Mouse (Mus musculus): Measurements from ENCODE around the gene Slc25a41. TPM values are rescaled to one million over a fixed set of nuclear protein-coding genes. Genes with fewer than 3 reads are reported as not detected.

The Slc25a41 gene
- not detected for polyA plus RNA-seq (2014; fragmentation: Illumina TruSeq; extraction: RNeasy Lipid Tissue Mini Kit (QIAGEN cat#74804); ENCODE audit: low read depth, low replicate concordance)

DNA sequence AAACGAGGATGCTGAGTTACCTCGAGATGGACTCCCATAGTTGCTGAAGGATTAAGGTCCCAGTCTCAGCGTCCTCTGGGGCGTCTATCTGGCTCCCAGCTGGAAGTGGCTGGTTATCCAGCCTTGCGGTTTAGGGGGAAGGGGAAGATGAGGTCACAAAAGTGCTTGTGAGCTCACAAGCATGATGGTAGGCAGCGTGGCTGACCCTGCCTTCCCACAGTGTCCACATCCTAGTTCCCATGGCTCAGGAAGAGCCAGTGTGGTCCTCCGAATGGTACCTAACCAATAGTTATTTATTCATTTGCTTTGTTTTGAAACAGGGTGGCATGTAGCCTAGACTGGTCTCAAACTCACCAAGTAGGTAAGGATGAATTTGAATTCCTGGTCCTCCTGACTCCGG, at the start of gene Slc25a41:
Gene Slc25a41 (minus strand): TSS at position 101 of the 400 bp plus-strand sequence.

DNA sequence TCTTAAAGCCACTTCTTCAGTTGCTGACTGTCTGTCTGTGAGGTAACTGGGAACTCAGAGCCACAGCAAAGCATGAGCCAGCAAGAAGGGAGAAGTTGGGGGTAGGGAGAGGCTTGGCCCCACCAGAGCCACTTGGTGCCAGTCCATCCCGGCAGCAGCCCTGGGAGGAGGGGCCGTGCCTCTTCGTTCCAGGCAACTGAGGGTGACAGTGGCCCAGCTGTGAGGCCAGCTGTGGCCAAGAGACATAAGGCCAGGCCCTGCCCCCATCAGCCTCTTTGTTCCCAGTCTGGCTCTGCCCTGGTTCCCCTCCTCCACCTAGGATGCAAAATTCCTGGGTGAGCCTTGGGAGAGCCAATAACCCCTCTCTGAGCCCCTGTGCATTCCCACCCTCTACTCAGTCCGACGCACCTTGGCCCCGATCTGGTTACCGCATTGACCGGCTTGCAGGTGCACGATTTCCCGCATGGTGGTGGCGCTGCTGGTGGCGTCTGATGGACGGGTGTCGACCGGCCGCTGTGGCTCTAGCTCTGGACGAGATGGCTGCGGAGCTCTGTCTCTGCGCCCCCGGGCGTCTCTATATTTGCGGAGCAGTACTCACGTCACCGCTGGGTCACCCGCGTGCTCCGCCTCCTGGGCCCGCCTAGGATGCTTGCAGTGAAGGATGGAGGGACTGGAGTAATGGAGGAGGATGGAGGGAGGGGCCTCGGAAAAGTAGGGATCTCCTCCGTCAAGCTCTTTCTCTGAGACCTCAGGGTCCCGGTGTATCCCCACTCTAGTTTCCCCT, 45.8 kb upstream of the Slc25a41 start, which contains the start of gene Tubb4a:
Gene Tubb4a (minus strand): TSS at position 734 of the 784 bp plus-strand sequence.

DNA sequence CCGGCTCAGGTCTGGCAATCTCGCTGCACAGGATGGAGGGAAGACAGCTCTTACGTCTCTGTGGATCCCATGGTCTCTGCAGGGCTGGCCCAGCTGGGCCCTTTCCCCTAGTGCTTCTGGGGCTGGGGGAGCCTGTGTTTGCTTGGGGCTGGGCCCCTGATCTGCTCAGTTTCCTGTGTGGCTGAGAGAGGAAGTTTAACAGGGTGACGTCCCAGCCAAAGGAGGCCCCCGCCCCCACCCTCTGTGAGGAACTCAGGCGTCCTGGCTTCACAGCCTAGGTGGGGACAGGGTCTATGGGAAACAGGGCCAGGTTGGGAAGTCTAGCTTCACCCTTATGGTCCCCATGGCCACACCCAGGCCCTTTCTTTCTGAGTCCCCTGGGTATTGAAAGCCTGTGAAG, 36.9 kb upstream of the Slc25a41 start, which contains the start of gene Dennd1c:
Gene Dennd1c (minus strand): TSS at position 179 of the 400 bp plus-strand sequence.

DNA sequence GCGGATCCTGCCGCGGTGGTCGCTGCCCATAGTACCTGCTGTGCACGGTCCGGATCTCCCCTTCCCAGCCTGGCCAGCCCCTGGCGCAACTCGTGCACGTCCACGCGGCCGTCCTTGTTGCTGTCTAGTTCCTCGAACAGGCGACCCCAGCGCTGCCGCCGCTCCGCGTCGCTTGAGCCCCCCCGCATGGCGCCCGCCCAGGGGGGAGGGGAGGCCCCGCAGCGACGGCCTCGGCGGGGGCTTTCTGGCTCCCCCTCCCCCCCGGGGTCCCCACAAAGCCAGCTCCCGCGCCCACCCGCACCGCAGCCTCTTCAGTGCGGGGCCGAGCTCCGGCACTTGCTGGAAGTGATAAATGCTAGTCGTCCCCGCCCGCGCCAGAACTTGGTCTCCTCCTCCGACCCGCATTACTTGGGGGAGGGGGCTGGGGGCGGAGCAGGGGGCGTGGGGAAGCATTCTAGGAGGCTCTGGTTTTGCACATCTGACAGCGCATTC, 18.1 kb upstream of the Slc25a41 start, which contains the start of gene Slc25a23:
Gene Slc25a23 (minus strand): TSS at position 378 of the 492 bp plus-strand sequence.

DNA sequence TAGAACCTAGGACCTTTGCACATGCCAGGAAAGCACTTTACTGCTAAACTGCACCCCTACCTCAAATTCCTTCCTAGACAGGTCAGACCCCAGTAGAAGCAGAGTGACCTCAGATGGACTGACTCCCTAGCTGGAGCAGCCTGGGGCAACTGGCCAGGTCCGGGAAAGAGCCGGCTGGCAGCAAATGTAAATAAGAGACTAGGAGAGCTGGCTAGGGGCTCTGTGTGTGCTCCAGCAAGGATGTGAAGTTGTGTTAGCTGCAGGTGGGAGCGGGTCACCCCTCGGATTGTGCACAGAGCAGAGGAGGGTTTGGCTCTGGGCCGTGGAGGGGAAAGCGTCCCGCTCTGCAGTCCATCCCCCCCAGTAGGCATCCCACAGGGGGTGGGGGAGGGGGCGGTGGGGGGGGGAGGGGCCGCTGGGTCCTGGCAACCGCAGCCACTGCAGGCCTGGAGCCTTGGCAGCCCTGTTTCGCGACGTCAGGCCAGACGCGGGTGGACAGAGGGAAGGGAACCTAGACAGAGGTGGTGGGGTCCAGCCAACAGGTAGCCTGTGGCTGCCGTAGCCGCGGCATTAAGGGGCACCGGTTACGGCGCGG, 17.5 kb upstream of the Slc25a41 start, which contains the start of gene Crb3:
Gene Crb3 (plus strand): TSS at position 215 of the 595 bp plus-strand sequence.

DNA sequence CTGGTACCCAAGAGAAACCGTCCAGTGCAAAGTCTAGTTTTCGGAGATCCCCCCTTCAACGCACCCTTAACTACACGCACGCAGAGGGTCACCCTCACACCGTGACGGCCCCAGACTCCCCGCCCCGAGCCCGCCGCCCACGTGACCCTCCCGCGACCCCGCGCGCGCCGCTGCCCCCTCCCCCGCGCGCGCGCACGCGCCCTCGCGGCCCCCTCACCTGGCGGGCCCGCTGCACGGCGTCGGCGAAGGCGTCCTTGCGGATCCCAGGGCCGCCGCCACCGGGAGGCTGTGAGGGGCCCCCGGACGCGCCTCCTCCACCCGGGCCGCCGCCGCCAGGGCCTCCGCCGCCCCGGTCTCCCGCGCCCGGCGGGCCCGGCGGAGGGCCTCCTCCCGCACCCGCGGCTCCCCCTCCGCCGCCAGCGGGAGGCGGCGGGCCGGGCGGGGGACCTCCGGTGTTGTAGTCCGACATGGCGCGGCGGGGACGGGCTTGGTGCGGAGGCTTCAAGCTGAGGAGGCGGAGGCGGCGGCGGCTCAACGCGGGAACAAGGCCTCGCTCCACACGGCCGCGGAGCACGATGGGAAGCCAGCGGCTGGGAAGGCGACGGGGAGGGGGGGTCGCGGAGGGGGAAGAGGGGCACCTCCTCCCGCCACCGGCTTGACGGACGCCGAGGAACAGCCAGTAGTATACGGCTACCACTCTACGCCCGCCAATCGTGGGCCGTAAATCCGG, 10.4 kb downstream of the Slc25a41 start, which contains the start of gene Khsrp:
Gene Khsrp (minus strand): TSS at position 592 of the 730 bp plus-strand sequence.

DNA sequence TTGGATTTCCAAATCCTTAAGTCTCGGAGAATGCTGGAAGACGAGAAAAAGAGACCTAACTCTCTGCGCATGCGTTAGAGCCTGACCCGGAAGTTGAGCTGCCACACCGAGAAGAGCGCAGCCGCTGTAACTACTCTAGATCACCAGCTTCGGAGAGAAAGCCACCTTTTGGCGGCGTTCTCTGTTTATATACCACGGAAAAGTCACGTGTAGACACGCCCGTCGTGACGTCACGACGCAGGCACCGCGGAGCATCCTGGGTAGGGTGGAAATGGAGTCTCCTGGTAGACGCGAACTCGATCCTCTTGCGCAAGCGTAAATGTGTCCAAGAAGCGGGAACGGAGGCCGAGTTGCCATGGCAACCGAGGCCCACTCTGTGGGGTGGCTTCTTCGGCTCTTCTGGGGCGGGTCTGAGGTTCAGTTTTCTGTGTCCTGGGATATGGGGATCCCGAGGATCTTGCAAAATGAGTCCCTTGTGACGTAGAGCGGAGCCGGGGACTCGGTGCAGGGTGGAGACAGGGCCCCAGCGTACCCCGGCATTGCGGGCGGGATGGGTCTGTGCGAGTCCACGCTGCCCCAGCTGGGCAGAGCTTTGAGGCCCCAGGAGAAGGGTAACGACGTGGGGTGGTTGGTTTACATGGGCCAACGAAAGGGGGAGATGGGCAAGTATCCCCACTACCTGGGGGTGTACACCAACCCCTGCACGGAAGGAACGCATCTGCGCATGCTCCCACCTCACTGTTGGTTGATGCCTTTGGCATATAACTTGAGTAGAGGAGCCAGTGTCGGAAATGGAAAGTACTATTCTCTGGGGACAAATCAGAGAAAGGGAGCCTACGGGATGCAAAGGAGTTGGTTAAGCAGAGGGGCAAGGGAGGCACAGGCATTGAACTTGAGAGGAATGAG, 30.0 kb downstream of the Slc25a41 start, which contains the start of the genes Gtf2f1 and Gm17949:
Gene Gtf2f1 (minus strand): TSS at position 53 of the 906 bp plus-strand sequence.
Gene Gm17949 (plus strand): TSS at position 234 of the 906 bp plus-strand sequence.

DNA sequence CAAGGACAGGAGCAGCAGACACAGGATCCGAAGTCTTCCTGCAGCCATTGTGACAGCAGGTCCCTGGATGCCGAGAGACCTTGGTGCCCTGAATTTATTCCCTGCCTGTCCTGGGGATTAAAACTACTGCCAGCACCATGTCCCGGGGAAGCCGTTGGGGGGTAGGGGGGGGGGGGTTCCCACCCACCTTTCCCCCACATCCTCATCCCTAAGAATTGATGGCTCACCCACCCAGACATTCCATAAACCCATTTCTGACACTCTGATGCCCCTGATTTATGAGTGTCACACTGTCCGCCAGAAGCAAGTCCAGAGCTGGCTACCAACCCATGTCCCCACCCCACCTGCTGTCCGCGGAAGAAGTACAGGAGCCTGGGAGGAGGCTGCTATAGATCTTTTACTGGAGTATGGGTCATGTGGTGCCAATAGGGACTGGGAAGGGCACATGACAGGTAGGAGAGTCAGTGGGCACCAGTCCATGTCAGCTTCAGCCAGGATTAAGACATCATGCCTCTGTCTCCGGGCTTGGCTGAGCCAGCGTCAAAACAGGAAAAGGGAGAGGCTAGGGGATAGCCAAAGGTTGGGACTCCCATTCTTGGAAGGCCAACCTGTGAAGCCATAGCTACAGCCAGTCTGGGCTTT, 41.4 kb downstream of the Slc25a41 start, which contains the start of gene Pspn:
Gene Pspn (minus strand): TSS at position 51 of the 642 bp plus-strand sequence.

DNA sequence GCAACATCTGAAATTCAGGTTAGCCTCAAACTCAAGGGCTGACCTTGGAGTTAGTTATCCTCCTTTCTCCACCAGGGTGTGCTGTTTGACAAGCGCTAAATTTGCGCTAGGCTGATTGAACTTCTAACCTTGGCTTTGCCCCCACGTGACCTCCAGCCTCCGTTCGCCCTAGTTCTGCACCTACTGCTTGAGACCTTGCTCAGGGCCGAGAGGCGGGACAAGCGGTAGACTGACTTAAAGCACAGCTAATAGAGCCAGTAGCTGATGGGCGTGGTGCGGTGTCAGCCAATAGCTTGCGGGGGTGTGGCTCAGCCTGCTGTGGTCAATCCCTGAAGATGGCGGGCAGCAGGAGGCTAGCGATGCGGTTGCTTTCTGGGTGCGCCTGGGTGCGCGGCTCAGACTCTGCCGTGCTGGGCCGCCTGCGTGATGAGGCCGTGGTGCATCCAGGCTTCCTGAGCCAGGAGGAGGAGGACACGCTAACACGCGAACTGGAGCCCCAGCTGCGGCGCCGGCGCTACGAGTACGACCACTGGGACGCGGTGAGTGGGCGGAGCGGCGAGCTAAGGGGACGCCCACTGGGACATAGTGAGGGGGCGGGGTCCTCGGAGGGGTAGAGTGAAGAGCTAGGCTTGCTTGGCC, 44.3 kb downstream of the Slc25a41 start, which contains the start of gene Alkbh7:
Gene Alkbh7 (plus strand): TSS at position 311 of the 639 bp plus-strand sequence.

DNA sequence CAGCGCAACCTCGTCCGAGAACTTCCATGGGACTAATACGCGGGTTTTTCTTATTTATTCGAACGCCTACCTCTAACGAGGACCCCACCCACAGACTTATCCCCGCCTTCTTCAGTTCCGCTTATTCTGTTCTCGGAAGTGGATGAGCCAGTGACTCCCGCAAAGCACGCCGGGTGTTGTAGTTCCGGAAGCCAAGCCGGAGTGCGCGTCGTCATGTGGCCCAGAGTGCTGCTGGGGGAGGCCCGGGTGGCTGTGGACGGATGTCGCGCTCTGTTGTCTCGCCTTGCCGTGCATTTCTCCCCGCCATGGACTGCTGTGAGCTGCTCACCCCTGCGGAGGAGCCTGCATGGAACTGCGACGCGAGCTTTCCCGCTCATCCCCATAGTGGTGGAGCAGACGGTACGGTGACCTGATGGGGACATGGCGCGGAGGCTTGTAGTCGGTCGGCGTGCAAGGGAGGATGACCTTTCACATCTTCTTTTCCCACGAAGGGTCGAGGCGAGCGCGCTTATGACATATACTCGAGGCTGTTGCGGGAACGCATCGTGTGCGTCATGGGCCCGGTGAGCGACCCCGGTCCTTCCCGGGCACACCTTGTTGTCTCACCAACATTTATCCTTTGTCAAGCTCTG, 51.2 kb downstream of the Slc25a41 start, which contains the start of gene Clpp:
Gene Clpp (plus strand): TSS at position 191 of the 632 bp plus-strand sequence.

Other genes starting within 250 kb of the Slc25a41 start
- 0.41 TPM for gene Rfx2, start 210.6 kb downstream of the Slc25a41 start, polyA plus RNA-seq (2014; fragmentation: Illumina TruSeq; extraction: RNeasy Lipid Tissue Mini Kit (QIAGEN cat#74804); ENCODE audit: low read depth, low replicate concordance)
- gene Acsbg2, start 167.2 kb downstream of the Slc25a41 start, polyA plus RNA-seq (2014; fragmentation: Illumina TruSeq; extraction: RNeasy Lipid Tissue Mini Kit (QIAGEN cat#74804); ENCODE audit: low read depth, low replicate concordance), result not detected
- gene 1700061G19Rik, start 166.2 kb downstream of the Slc25a41 start, polyA plus RNA-seq (2014; fragmentation: Illumina TruSeq; extraction: RNeasy Lipid Tissue Mini Kit (QIAGEN cat#74804); ENCODE audit: low read depth, low replicate concordance), result not detected
- 0.99 TPM for gene Mllt1, start 106.2 kb downstream of the Slc25a41 start, polyA plus RNA-seq (2014; fragmentation: Illumina TruSeq; extraction: RNeasy Lipid Tissue Mini Kit (QIAGEN cat#74804); ENCODE audit: low read depth, low replicate concordance)
- not detected for gene Acer1, start 59.5 kb downstream of the Slc25a41 start, polyA plus RNA-seq (2014; fragmentation: Illumina TruSeq; extraction: RNeasy Lipid Tissue Mini Kit (QIAGEN cat#74804); ENCODE audit: low read depth, low replicate concordance)
- gene Clpp, start 51.3 kb downstream of the Slc25a41 start, polyA plus RNA-seq (2014; fragmentation: Illumina TruSeq; extraction: RNeasy Lipid Tissue Mini Kit (QIAGEN cat#74804); ENCODE audit: low read depth, low replicate concordance), result 4.8 TPM
- gene Alkbh7, start 44.3 kb downstream of the Slc25a41 start, polyA plus RNA-seq (2014; fragmentation: Illumina TruSeq; extraction: RNeasy Lipid Tissue Mini Kit (QIAGEN cat#74804); ENCODE audit: low read depth, low replicate concordance), result 2.6 TPM
- gene Pspn, start 41.6 kb downstream of the Slc25a41 start, polyA plus RNA-seq (2014; fragmentation: Illumina TruSeq; extraction: RNeasy Lipid Tissue Mini Kit (QIAGEN cat#74804); ENCODE audit: low read depth, low replicate concordance), result not detected
- gene Gtf2f1, start 30.4 kb downstream of the Slc25a41 start, polyA plus RNA-seq (2014; fragmentation: Illumina TruSeq; extraction: RNeasy Lipid Tissue Mini Kit (QIAGEN cat#74804); ENCODE audit: low read depth, low replicate concordance), result 4.7 TPM
- gene Gm17949, start 30.2 kb downstream of the Slc25a41 start, polyA plus RNA-seq (2014; fragmentation: Illumina TruSeq; extraction: RNeasy Lipid Tissue Mini Kit (QIAGEN cat#74804); ENCODE audit: low read depth, low replicate concordance), result not detected
- 10.8 TPM for gene Khsrp, start 10.1 kb downstream of the Slc25a41 start, polyA plus RNA-seq (2014; fragmentation: Illumina TruSeq; extraction: RNeasy Lipid Tissue Mini Kit (QIAGEN cat#74804); ENCODE audit: low read depth, low replicate concordance)
- gene Crb3, start 17.5 kb upstream of the Slc25a41 start, polyA plus RNA-seq (2014; fragmentation: Illumina TruSeq; extraction: RNeasy Lipid Tissue Mini Kit (QIAGEN cat#74804); ENCODE audit: low read depth, low replicate concordance), result not detected
- 18.0 TPM for gene Slc25a23, start 18.2 kb upstream of the Slc25a41 start, polyA plus RNA-seq (2014; fragmentation: Illumina TruSeq; extraction: RNeasy Lipid Tissue Mini Kit (QIAGEN cat#74804); ENCODE audit: low read depth, low replicate concordance)
- 0.29 TPM for gene Dennd1c, start 36.9 kb upstream of the Slc25a41 start, polyA plus RNA-seq (2014; fragmentation: Illumina TruSeq; extraction: RNeasy Lipid Tissue Mini Kit (QIAGEN cat#74804); ENCODE audit: low read depth, low replicate concordance)
- gene Tubb4a, start 46.1 kb upstream of the Slc25a41 start, polyA plus RNA-seq (2014; fragmentation: Illumina TruSeq; extraction: RNeasy Lipid Tissue Mini Kit (QIAGEN cat#74804); ENCODE audit: low read depth, low replicate concordance), result 0.41 TPM
- not detected for gene Tnfsf9, start 63.7 kb upstream of the Slc25a41 start, polyA plus RNA-seq (2014; fragmentation: Illumina TruSeq; extraction: RNeasy Lipid Tissue Mini Kit (QIAGEN cat#74804); ENCODE audit: low read depth, low replicate concordance)
- not detected for gene Cd70, start 108.1 kb upstream of the Slc25a41 start, polyA plus RNA-seq (2014; fragmentation: Illumina TruSeq; extraction: RNeasy Lipid Tissue Mini Kit (QIAGEN cat#74804); ENCODE audit: low read depth, low replicate concordance)
- not detected for gene Tnfsf14, start 152.5 kb upstream of the Slc25a41 start, polyA plus RNA-seq (2014; fragmentation: Illumina TruSeq; extraction: RNeasy Lipid Tissue Mini Kit (QIAGEN cat#74804); ENCODE audit: low read depth, low replicate concordance)
- gene C3, start 186.5 kb upstream of the Slc25a41 start, polyA plus RNA-seq (2014; fragmentation: Illumina TruSeq; extraction: RNeasy Lipid Tissue Mini Kit (QIAGEN cat#74804); ENCODE audit: low read depth, low replicate concordance), result 472 TPM
- gene Gpr108, start 206.8 kb upstream of the Slc25a41 start, polyA plus RNA-seq (2014; fragmentation: Illumina TruSeq; extraction: RNeasy Lipid Tissue Mini Kit (QIAGEN cat#74804); ENCODE audit: low read depth, low replicate concordance), result 5.9 TPM
- gene Trip10, start 207.8 kb upstream of the Slc25a41 start, polyA plus RNA-seq (2014; fragmentation: Illumina TruSeq; extraction: RNeasy Lipid Tissue Mini Kit (QIAGEN cat#74804); ENCODE audit: low read depth, low replicate concordance), result 2.3 TPM
- 0.35 TPM for gene Vav1, start 237.4 kb upstream of the Slc25a41 start, polyA plus RNA-seq (2014; fragmentation: Illumina TruSeq; extraction: RNeasy Lipid Tissue Mini Kit (QIAGEN cat#74804); ENCODE audit: low read depth, low replicate concordance)

Data from adrenal gland, adult 10 weeks (tissue).